Mouse (Mus musculus): ENCODE measurements around the gene Bckdha.

DNA sequence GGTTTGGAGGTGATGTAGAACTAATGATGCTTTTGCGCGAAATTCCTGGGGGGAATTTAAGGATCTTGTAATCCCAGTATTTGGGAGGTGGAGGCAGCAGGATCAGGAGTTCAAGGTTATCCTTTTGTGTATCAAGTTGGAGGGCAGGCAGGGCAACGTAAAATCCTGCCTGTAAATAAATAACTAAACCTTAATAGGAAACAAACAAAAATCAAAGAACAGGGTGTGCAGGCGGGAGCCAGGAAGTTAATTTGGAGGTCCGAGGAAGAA lies 39.1 kb downstream of the Bckdha start:
- TF ChIP-seq GATA1 (IDR thresholded peaks at IDR 0.05; ENCODE audit: borderline replicate concordance, low read length), result no peak
- TF ChIP-seq FLI1 (IDR thresholded peaks at IDR 0.05; ENCODE audit: low read length), result no peak

Measured in megakaryocyte, embryonic 14.5 days (primary cell).